Mouse (Mus musculus): ENCODE measurements at regions not wholly inside any gene's neighbourhood (a gene's known extent, or its start where the extent isn't known, plus 50 kb on each side); places are given as distances from the start of the nearest gene placed in this dataset.
A peak's percentile ranks its signal among the peaks of the same experiment; 100 is the strongest.

GRCm38 (mm10) chr11:64663166-64663565, 226.7 kb upstream of the F930015N05Rik start:
- DNase-seq = no peak

GRCm38 (mm10) chr11:64667010-64667409, 230.6 kb upstream of the F930015N05Rik start:
- DNase-seq = no peak

GRCm38 (mm10) chr11:64667521-64667920, 231.1 kb upstream of the F930015N05Rik start:
- no peak for DNase-seq

- DNase-seq = no peak
Measured at GRCm38 (mm10) chr11:64671898-64672297, 235.4 kb upstream of the F930015N05Rik start.

GRCm38 (mm10) chr11:64673546-64673945, 237.1 kb upstream of the F930015N05Rik start:
- DNase-seq = no peak

GRCm38 (mm10) chr11:64703776-64704175, 267.3 kb upstream of the F930015N05Rik start:
- DNase-seq = no peak

- DNase-seq = no peak
Measured at GRCm38 (mm10) chr11:64711801-64712200, 267.0 kb upstream of the Elac2 start.

GRCm38 (mm10) chr11:64715182-64715581, 263.7 kb upstream of the Elac2 start:
- no peak for DNase-seq

GRCm38 (mm10) chr11:64718316-64719085, 260.3 kb upstream of the Elac2 start:
- DNase-seq = peak; percentile 30 to 56

- DNase-seq = no peak
Measured at GRCm38 (mm10) chr11:64726249-64726648, 252.6 kb upstream of the Elac2 start.

- DNase-seq = no peak
Measured at GRCm38 (mm10) chr11:64727841-64728421, 250.9 kb upstream of the Elac2 start.

- DNase-seq = no peak
Measured at GRCm38 (mm10) chr11:64738948-64739347, 239.9 kb upstream of the Elac2 start.

GRCm38 (mm10) chr11:64743753-64744152, 235.1 kb upstream of the Elac2 start:
- no peak for DNase-seq

GRCm38 (mm10) chr11:64746146-64746545, 232.7 kb upstream of the Elac2 start:
- no peak for DNase-seq

- DNase-seq = no peak
Measured at GRCm38 (mm10) chr11:64749976-64750375, 228.9 kb upstream of the Elac2 start.

- no peak for DNase-seq
Measured at GRCm38 (mm10) chr11:64752299-64752698, 226.5 kb upstream of the Elac2 start.

GRCm38 (mm10) chr11:64752816-64753215, 226.0 kb upstream of the Elac2 start:
- no peak for DNase-seq

- DNase-seq = no peak
Measured at GRCm38 (mm10) chr11:64754076-64754475, 224.8 kb upstream of the Elac2 start.

- no peak for DNase-seq
Measured at GRCm38 (mm10) chr11:64755563-64755962, 223.3 kb upstream of the Elac2 start.

GRCm38 (mm10) chr11:64760626-64761025, 218.2 kb upstream of the Elac2 start:
- DNase-seq = no peak

GRCm38 (mm10) chr11:64762755-64763154, 216.1 kb upstream of the Elac2 start:
- no peak for DNase-seq

GRCm38 (mm10) chr11:64764056-64764455, 214.8 kb upstream of the Elac2 start:
- no peak for DNase-seq

GRCm38 (mm10) chr11:64776691-64777090, 202.1 kb upstream of the Elac2 start:
- no peak for DNase-seq

All from spleen, adult 18-20 months (tissue).